Mouse (Mus musculus): ENCODE results near the gene Ufsp1.

Ufsp1 gene

DNA sequence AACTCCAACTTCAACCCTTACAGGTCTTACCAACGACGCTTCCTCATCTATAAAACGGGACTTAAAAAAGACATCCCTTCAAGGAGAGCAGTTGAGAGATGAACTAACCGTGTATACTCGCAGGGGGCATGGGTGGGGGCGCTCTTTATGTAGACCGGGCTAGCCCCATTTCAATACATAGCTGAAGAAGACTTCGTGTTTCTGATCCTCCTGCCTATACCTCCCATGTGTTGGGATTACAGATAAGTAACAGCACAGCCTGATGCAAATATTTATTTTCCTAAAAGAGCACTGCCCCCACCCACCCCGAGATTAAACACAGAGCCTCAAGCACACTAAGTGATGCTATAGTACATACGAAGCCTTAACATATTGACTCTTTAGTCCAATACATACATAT, 39.9 kb downstream of the Ufsp1 start:
- DNase-seq (ENCODE audit: low read depth): peak; percentile 32

DNA sequence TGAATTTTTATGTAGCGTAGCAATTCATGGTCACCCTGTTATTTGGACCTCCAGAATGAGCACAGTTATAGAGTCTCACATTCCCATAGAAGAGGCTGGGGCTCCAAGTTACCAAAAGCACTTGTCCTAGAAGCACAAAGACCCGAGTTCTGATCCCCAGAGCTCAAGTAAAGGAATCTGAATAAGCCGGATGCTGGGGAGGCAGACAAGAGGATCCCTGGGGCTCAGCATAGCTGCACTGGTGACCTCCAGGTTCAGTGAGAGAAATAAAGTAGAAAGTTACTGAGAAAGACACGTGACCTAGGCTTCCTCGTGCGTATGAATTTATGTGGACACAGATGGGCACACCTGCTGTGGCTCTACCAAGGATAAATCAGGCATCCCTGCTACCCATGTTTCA, 40.6 kb downstream of the Ufsp1 start:
- DNase-seq (ENCODE audit: low read depth): no peak

DNA sequence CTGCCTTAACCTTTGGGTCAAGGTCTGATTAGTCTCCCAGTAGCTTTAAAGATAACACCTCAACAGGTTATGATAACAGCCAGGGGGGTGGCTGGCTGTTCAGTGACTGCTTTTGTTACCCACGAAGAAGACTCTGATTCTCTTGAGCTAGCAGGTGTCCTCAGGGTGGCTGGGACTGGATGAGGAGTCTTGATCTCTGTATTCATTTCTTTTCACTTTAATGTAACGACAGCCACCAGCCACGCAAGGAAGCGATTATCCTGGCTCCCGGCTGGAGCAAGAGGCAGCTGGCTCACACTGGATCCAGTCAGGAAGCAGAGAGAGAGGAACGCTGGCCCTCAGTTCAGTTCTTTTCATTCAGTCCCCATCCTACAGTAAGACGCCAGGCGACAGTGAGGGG, 42.8 kb downstream of the Ufsp1 start:
- DNase-seq (ENCODE audit: low read depth): no peak

DNA sequence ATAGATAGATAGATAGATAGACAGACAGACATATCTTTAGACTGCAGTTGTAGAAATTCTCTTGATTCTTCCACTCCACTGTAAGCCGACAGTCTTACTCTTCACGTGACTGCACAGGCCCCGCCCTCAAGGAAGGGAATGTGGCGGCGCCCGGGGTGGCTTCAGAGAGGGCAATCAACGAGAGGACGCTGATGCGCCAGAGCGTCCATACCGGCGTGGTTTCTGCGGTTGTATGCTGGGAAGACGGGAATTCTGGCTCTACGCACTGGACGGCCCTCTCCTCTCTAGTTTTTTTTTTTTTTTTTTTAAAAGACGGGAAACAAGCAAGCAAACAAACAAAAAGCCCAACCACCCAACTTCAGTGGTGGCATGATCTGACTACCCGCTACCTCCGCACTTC, 43.8 kb downstream of the Ufsp1 start:
- peak; percentile 85 for DNase-seq (ENCODE audit: low read depth)

DNA sequence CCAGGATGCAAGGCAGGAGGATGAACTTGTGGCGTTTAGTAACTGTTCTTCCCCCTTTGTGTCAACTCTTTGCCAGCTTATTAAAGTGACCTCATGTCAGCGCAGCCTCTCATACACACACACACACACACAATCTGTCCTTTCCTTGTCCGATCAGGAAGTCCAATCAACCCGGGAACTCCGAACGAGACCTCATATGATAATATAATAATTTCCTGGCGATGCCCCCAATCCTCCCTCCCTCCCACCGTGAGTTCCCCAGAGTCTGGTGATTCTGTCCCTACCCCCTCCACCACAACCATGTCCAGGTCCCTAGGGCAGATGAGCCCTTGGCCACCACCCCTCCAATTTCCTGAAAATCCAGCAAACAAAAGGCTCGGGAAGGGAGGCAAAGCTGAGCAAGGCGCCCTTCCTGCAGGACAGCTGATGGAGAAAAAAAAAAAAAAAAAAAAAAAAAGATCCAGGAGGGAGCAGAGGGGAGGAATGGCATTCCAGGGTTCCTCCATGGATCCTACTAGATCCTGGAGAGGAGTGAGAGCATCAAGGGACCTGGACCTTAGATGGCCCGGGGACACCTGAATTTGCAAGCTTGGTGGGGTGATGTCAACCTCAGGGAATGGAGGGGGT, 44.3 kb downstream of the Ufsp1 start:
- DNase-seq (ENCODE audit: low read depth): no peak

DNA sequence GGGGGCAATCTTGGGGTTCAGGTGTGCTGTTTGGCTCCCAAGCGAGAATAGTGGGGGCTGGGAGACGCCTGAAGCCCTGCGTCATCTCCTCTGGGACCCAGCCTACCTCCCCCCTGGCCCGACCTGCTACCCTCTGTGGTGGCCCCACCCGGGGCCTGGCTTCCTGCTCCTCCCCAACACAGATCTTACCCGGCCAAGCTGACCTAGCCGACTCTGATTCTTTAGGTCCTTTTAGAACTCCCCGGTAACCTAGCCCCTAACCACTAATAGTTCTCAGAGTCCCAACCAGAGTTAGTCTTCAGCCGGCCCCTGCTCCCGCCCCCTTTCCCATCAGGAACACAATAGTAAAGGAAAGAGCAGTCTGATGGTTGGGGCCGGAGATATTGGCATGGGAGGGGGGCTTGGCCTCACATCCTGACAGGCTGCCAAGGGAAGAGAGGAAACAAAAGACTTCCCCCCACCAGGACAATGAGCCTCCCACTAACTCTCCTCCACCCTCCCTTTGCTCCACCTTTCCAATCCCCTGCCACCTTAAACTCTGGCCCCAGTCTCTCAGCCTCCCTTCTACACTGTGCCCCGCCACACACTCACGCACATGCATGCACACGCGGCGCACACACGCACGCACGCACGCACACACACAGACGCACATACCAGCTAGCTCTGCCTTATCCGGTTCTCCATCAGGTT, 45.0 kb downstream of the Ufsp1 start:
- no peak for DNase-seq (ENCODE audit: low read depth)

DNA sequence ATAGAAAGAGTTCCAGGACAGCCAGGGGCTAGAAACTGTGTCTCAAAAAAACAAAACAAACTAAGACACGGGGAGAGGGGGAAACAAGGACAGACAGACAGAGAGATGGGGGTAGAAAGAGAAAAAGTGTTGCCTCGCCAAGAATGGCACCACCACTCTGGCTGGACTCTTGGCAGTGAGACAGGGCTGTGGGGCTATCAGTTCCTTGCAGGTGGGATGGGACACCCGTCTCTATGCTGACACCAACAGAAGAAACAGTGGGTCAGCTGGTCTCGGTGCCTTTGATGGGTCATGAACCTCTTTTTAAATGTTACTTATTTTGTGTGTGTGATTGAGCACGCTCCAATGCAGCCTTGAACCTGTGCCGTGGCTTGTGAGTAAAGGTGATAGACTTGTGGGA, 45.8 kb downstream of the Ufsp1 start:
- DNase-seq (ENCODE audit: low read depth): no peak

DNA sequence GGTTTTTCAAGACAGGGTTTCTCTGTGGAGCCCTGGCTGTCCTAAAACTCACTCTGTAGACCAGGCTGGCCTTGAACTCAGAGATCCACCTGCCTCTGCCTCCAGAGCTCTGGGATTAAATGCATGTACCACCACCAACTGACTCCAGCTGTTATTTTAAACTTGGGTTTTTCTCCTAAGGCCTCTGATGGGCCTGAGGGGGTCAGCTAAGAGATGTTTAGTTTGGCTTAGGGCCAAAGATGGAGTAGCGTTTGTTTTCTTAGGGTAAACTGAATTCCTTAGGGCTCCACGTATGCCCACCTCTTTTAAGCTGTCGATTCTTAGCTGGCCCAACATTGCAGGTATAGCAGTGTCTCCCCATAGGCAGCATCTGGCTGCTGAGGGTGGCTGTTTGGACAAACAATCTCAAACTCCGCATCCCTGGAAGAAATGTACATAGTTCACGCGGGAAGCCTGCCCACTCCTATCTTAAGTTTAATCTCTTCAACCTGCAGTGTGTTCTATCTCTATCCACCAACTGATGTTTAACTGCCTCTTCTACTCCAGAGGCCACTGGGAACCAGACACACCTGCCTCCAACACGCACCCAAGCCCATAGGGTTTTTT, 48.1 kb downstream of the Ufsp1 start:
- DNase-seq (ENCODE audit: low read depth): no peak

DNA sequence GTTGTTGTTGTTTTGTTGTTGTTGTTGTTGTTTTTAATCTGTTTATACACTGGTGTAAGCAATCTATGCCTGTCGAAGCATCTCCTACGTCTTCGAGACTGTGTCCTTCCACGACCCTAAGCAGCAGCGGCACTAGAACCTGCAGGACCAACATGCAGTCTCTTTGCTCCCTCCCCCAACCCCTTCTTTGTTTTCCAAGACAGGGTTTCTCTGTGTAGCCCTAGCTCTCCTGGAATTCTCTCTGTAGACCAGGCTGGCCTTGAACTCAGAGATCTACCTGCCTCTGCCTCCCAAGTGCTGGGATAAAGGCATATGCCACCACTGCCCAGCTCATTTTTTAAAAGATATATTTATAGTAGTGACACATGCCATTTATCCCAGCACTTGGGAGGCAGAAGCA, 49.0 kb downstream of the Ufsp1 start:
- no peak for DNase-seq (ENCODE audit: low read depth)

DNA sequence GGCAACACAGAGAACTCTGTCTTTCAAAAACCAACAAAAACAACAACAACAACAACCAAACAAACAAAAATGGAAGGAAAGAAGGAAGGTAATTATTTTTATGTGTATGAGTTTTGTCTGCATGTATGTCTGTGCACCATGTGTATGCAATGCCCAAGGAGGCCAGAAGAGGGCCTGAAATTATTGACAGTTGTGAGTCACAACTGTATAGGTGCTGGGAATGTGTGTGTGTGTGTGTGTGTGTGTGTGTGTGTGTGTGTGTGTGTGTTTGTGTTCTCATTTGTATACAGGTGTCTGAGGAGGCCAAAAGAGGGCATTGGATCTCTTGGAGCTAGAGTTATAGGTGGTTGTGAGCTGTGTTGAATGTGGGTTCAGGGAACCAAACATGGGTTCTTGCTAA, 49.4 kb downstream of the Ufsp1 start:
- DNase-seq (ENCODE audit: low read depth): no peak

Measured in 416B (cell line).